Mouse (Mus musculus): ENCODE results near the gene Nptx2. TPM values are rescaled to one million over a fixed set of nuclear protein-coding genes. Genes with fewer than 3 reads are reported as not detected.

Nptx2 gene
- polyA plus RNA-seq, 1 experiment = 0.40 TPM

DNA sequence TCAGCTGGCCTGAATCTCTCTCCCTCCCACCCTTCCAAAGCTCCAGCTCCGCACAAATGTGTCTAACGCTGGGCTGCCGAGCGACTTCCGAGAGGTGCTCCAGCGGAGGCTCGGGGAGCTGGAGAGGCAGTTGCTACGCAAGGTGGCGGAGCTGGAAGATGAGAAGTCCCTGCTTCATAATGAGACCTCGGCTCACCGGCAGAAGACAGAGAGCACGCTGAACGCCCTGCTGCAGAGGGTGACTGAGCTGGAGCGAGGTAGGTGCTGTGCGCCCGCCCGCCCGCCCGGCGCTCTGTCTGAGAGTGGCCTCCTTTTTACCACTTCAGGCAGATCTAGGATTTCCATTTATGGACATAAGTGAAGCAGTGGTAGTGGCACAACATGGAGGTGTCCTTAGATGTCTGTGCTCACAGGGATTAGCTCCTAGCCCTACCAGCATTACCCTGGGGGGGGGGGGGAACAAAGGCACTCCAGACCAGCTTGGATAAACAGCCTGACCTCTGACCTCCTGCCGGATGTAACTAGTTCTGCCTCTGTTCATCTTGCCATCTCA lies 2.5 kb downstream of the Nptx2 start:
- no peak overlapping the region for H3K27ac ChIP-seq (replicated peaks; ENCODE audit: low read depth, low read length)
- no peaks in the 10 kb centered on the region for H3K4me1 ChIP-seq (ENCODE audit: control insufficient read depth, insufficient read depth, insufficient read length, low read length)
- H3K4me3 ChIP-seq (ENCODE audit: insufficient read depth, low read depth, low read length) = no peak overlapping the region

- no peaks in the 10 kb centered on the region for H3K4me1 ChIP-seq (ENCODE audit: control insufficient read depth, insufficient read depth, insufficient read length, low read length)
- no peak overlapping the region for H3K4me3 ChIP-seq (ENCODE audit: insufficient read depth, low read depth, low read length)
- no peak overlapping the region for H3K27ac ChIP-seq (replicated peaks; ENCODE audit: low read depth, low read length)
Observed at GRCm38 (mm10) chr5:144550003-144550402, 4.3 kb downstream of the Nptx2 start.

DNA sequence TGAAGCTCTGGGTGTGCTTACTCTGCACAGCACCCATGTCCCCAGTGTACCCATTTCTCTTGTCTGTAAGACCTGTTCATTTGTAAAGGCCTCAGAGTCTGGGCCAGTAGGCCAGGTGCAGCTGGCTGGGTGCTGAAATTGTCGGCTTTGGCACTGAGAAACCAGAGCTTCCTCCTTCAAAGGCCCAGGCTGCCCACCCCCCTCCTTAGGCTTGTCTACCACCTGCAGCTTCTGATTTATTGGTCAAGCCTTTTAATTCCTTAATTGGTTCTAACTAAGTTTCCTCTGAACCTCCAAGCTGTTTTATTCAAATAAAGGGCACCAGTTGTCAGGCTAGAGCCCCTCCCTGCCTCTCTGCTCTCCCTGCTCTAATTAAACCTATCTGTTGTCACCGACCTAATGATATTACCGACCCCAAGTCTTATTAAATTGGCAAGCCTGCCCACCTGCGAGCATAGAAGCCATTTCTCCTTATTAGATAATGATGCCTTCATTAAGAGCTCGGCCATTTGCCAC lies 5.0 kb downstream of the Nptx2 start:
- Histone ChIP-seq H3K4me1 (ENCODE audit: control insufficient read depth, insufficient read depth, insufficient read length, low read length) (no peaks in the 10 kb centered on the region), H3K27ac (replicated peaks; ENCODE audit: low read depth, low read length) (no peak overlapping the region), H3K4me3 (ENCODE audit: insufficient read depth, low read depth, low read length) (no peak overlapping the region)

DNA sequence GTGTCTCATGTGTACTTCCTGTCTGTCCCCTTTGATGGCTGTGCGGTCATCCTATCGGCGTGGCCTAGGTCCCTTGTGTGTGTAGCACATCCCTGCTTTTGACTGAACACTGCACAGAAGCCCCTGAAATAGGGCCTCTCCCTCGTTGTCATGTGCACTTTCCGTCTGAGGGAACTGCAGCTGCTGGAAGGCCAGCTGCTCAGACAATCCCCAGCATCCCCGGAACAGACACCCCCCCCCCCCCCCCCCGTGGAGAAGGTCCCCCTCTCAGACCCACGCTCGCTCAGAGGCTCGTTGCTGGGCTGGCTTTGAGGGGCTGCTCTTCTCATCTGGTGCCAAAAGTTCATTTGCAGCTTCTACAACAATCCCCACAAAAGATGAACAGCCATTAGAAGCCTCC lies 11.0 kb downstream of the Nptx2 start:
- no peaks in the 10 kb centered on the region for H3K4me1 ChIP-seq (ENCODE audit: control insufficient read depth, insufficient read depth, insufficient read length, low read length)
- no peak overlapping the region for H3K27ac ChIP-seq (replicated peaks; ENCODE audit: low read depth, low read length)
- H3K4me3 ChIP-seq (ENCODE audit: insufficient read depth, low read depth, low read length) = no peak overlapping the region

DNA sequence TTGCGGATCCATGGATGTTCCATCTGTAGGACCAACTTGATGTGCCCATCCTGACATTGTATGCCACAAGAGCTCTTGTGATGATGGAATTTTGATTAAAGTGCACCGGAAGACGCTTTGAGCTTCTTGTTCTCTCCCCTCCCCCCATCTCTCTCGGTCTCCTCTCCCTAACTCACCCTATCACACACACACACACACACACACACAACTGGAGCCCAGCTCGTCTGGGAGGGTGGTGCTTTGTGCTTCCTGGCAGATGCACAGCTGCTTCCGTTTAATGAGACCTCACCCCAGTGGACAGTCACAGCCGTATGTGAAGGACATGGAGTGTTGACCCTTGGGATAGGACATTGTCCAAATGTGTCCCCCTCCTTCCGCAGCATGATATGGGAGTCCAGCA lies 11.7 kb downstream of the Nptx2 start:
- Histone ChIP-seq H3K4me1 (ENCODE audit: control insufficient read depth, insufficient read depth, insufficient read length, low read length) (no peaks in the 10 kb centered on the region), H3K4me3 (ENCODE audit: insufficient read depth, low read depth, low read length) (no peak overlapping the region), H3K27ac (replicated peaks; ENCODE audit: low read depth, low read length) (no peak overlapping the region)

DNA sequence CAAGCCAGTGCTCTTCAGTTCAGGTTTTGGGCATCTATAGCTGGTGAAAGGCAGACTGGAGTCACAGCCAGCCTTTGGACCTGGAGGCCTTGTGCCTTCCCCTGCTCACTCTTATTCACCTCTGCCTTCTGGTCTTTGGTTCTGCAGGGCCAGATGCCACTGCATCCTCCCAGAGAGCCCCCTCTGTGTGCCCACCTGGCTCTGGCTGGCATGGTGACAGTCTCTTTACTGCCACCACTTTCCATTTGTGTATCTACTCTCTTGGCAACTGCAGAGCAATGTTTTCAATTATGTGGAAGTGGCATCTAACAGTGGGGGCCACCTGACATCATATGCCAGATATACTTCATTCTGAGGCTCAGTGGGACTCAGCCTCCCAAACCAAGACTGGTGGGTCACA lies 12.8 kb downstream of the Nptx2 start:
- H3K27ac ChIP-seq (replicated peaks; ENCODE audit: low read depth, low read length) = no peak overlapping the region
- no peak overlapping the region for H3K4me3 ChIP-seq (ENCODE audit: insufficient read depth, low read depth, low read length)
- H3K4me1 ChIP-seq (ENCODE audit: control insufficient read depth, insufficient read depth, insufficient read length, low read length) = no peaks in the 10 kb centered on the region

DNA sequence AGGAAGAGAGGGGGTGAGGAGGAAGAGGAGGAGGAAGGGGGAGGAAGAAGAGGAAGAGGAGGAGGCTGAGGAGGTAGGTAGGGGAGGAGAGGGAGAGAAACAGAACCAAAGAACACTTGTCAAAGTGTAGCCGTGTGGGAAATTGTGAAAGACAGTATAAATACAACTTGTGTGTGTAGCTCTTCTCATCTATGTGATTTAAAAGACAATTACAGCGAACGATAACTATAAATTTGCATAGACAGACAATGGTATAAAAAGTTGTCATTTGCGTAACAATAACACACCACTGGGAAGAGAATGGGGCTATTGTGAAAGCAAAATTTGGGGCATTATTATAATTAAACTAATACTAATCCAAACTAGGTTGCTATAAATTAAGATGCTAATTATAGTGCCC lies 20.0 kb downstream of the Nptx2 start:
- Histone ChIP-seq H3K4me1 (ENCODE audit: control insufficient read depth, insufficient read depth, insufficient read length, low read length) (no peaks in the 10 kb centered on the region), H3K4me3 (ENCODE audit: insufficient read depth, low read depth, low read length) (no peak overlapping the region), H3K27ac (replicated peaks; ENCODE audit: low read depth, low read length) (no peak overlapping the region)

DNA sequence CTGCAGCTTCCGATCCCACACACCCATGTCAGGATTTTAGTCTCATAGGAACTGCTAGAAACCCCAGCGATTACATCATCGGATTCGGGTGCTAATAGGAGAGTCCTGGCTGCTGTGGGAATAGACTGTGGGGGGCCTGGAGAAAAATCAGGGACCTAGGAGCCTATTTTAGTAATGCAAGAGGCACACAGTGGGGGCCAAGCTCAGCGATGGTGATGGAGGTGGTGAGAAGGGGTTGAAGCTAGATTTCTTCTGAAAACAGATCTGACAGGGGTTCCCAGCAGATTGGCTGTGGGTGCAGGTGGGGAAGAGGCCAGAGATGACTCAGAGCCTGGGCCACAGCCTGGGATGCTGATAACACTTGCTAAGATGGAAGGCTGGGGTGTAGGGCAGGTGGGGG lies 39.4 kb downstream of the Nptx2 start:
- no peak overlapping the region for H3K27ac ChIP-seq (replicated peaks; ENCODE audit: low read depth, low read length)
- H3K4me1 ChIP-seq (ENCODE audit: control insufficient read depth, insufficient read depth, insufficient read length, low read length) = no peaks in the 10 kb centered on the region
- no peak overlapping the region for H3K4me3 ChIP-seq (ENCODE audit: insufficient read depth, low read depth, low read length)

DNA sequence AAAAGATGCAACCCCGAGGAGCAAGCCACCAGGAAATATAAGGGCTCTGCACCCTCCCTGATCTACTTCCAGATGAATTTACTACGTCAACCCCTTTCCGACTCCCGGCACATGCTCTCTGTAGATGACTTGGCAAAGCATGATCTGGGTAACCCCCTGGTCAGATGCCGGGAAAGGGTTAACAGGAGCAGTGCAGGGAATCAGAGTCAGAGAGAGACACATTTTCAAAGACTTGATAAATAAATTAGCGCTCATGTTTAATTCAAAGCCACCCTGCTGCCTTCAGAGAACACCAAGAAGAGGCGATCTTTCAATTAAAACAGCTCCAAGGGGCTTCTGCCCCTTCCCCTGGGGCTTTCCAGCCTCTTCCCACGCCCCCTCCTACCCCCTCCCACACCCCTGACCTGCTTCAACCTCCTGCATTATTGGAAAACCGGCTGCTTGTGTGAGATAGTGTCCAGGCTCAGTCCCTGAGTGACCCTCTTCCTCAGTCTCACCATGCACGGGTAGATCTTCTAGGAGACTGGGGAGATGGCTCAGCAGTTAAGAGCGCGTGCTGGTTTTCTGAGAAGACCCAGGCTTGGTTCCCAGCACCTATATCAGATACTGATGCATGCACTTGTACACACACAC lies 45.7 kb downstream of the Nptx2 start:
- Histone ChIP-seq H3K27ac (replicated peaks; ENCODE audit: low read depth, low read length) (no peak overlapping the region), H3K4me1 (ENCODE audit: control insufficient read depth, insufficient read depth, insufficient read length, low read length) (no peaks in the 10 kb centered on the region), H3K4me3 (ENCODE audit: insufficient read depth, low read depth, low read length) (no peak overlapping the region)

DNA sequence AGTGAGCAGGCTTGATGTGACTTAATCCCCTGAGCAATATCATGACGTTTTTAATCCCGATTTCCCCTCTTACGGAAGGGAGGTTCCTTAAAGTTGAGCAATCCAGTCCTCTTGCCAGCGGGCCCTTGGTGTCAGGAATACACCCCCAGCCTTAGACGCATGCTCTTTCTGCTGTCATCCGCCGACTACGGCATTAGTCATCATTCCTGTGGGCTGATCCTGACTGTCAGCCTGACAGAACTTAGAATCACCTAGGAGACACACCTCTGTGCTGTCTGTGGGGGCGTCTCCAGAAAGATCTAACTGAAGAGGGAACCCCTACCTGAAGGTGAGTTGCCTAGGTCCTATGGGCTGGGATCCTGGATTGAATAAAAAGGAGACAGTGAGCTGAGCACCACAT lies 49.1 kb downstream of the Nptx2 start:
- H3K27ac ChIP-seq (replicated peaks; ENCODE audit: low read depth, low read length) = no peak overlapping the region
- no peak overlapping the region for H3K4me3 ChIP-seq (ENCODE audit: insufficient read depth, low read depth, low read length)
- no peaks in the 10 kb centered on the region for H3K4me1 ChIP-seq (ENCODE audit: control insufficient read depth, insufficient read depth, insufficient read length, low read length)

Other genes starting within 250 kb of the Nptx2 start
- not detected in 2 replicates for gene Baiap2l1, start 187.8 kb upstream of the Nptx2 start, polyA plus RNA-seq (2012; ENCODE audit: insufficient read depth, insufficient read length, missing spikeins)
- gene Tmem130, start 215.9 kb downstream of the Nptx2 start, polyA plus RNA-seq (2012; ENCODE audit: insufficient read depth, insufficient read length, missing spikeins) = not detected in 2 replicates
- gene Trrap, start 221.8 kb downstream of the Nptx2 start, polyA plus RNA-seq (2012; ENCODE audit: insufficient read depth, insufficient read length, missing spikeins) = 12.9 and 13.5 TPM in 2 replicates

Measured in brown adipose tissue, adult 24 weeks (tissue).